10 mouse cellular contexts compared by ENCODE assay signal in the genomic region with DNA sequence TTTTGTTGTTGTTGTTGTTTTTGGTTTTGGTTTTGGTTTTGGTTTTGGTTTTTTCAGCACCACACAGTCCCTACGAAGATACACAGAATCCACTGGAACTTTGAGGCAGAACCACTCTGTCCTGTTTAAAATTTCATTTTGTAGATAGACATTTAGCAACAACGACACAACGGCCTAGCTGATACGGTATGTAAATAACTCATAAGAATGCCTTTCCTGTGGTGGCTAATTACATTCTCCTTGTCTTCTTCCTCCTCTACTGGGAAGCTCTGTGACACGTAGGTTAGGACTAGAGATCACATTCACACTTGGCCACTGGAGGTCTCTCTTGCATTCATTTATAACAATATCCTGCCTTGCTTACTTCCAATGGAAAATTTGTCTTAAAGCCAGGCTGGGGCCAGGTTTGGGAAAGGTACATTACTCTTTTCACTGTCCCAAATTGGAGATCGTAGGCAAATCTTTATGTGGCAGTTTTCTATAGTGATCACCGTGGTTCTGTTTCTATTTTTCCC. TPM values are rescaled to one million over a fixed set of nuclear protein-coding genes. Genes with fewer than 3 reads are reported as not detected.
A peak's percentile ranks its signal among the peaks of the same experiment; 100 is the strongest.
DNase-seq lines count a peak whose midpoint lies in the region; ATAC-seq lines count a peak whose summit lies in the region.
"Had no signal": no experiment of that assay in that cellular context is flagged by ENCODE, and none has a peak within 500 bp of the region (broad histone marks: within the 10 kb centered on the region; RNA-seq: fewer than 3 reads in every experiment).

No protein-coding gene starts in this region.

- H3K4me1 ChIP-seq in heart, embryonic 11.5 days (ENCODE audit: control insufficient read depth, insufficient read depth, low read length) = no peaks in the 10 kb centered on the region
- H3K4me1 ChIP-seq in brown adipose tissue, adult 24 weeks (ENCODE audit: control insufficient read depth, insufficient read depth, insufficient read length, low read length) = no peaks in the 10 kb centered on the region
- H3K4me1 ChIP-seq: limb, embryonic 13.5 days had no signal

- no peaks in the 10 kb centered on the region for H3K9me3 ChIP-seq in heart, embryonic 11.5 days (replicated peaks; ENCODE audit: control insufficient read depth, low read length)
- H3K9me3 ChIP-seq: limb, embryonic 13.5 days had no signal

- no peaks in the 10 kb centered on the region for H3K36me3 ChIP-seq in heart, embryonic 11.5 days (ENCODE audit: control insufficient read depth, insufficient read depth, low read length)
- H3K36me3 ChIP-seq: limb, embryonic 13.5 days had no signal

- no peak overlapping the region for H3K27ac ChIP-seq in heart, embryonic 11.5 days (ENCODE audit: low read depth, low read length)
- H3K27ac ChIP-seq in brown adipose tissue, adult 24 weeks (replicated peaks; ENCODE audit: low read depth, low read length) = no peak overlapping the region
- H3K27ac ChIP-seq: limb, embryonic 13.5 days had no signal

- no peaks in the 10 kb centered on the region for H3K27me3 ChIP-seq in heart, embryonic 11.5 days (ENCODE audit: control insufficient read depth, insufficient read depth, low read length)
- H3K27me3 ChIP-seq: limb, embryonic 13.5 days had no signal

- no peak overlapping the region for H3K4me2 ChIP-seq in heart, embryonic 11.5 days
- H3K4me2 ChIP-seq: limb, embryonic 13.5 days had no signal

- WGBS in heart, embryonic 11.5 days (ENCODE audit: insufficient replicate concordance) = 34% methylated on average over 7 of the region's 7 CpGs

- no peak overlapping the region for H3K4me3 ChIP-seq in heart, embryonic 11.5 days (ENCODE audit: low read depth, low read length)
- peak overlapping the region; percentile 14; the same call in 1 of the 2 replicates for H3K4me3 ChIP-seq in brown adipose tissue, adult 24 weeks (ENCODE audit: insufficient read depth, low read depth, low read length)
- H3K4me3 ChIP-seq: limb, embryonic 13.5 days had no signal

- ATAC-seq in heart, embryonic 11.5 days (replicated peaks; ENCODE audit: insufficient number of reproducible peaks, low FRiP score, low TSS enrichment) = no peak

- peak; percentile 11 for DNase-seq in heart, adult 8-10 months (ENCODE audit: low spot score)
- DNase-seq in CD4-positive, CD25-positive, alpha-beta regulatory T cell, adult 2 months (ENCODE audit: low read depth, low spot score) = peak; percentile 25
- DNase-seq in heart, postnatal 4 days = peak; percentile 11
- DNase-seq in lung, postnatal 10 days = peak; percentile 45
- no peak for DNase-seq in spleen, adult 12 weeks (ENCODE audit: low spot score)
- no peak for DNase-seq in spleen, postnatal 36 days (ENCODE audit: low spot score in 2 of 2)

- H3K9ac ChIP-seq in heart, embryonic 11.5 days (ENCODE audit: low read depth, low read length) = no peak overlapping the region
- H3K9ac ChIP-seq: limb, embryonic 13.5 days had no signal

RNA-seq across cellular contexts. Expression of a gene that starts 24.0 kb away (rescaled TPM):
- total RNA-seq in heart, adult 8-10 months (2022) = not detected
- not detected in 2 replicates for polyA plus RNA-seq in heart, embryonic 11.5 days (2014; fragmentation: Nextera tagmentation; extraction: Ambion mirVana)
- not detected in 2 replicates for polyA plus RNA-seq in brown adipose tissue, adult 24 weeks (2012; ENCODE audit: insufficient read depth, insufficient read length, missing spikeins)
- total RNA-seq in heart, postnatal 4 days (2021) = not detected
- polyA plus RNA-seq: limb, embryonic 13.5 days; stomach, embryonic 14.5 days had no signal

Comparison
In these comparisons a context has a peak if more than half of its experiments do, and no peak if none do; other contexts are left out.
1. DNase-seq: peak in heart, adult 8-10 months (single experiment), CD4-positive, CD25-positive, alpha-beta regulatory T cell, adult 2 months (single experiment), heart, postnatal 4 days (single experiment) and lung, postnatal 10 days (single experiment); none in spleen, adult 12 weeks (single experiment) and spleen, postnatal 36 days (0 of 2).